Comparison of ENCODE assay signal across 8 mouse cellular contexts in genomic region chr1:138191689-138192508, GRCm38 (mm10). TPM values are rescaled to one million over a fixed set of nuclear protein-coding genes. Genes with fewer than 3 reads are reported as not detected.
A peak's percentile ranks its signal among the peaks of the same experiment; 100 is the strongest.
DNase-seq lines count a peak whose midpoint lies in the region; ATAC-seq lines count a peak whose summit lies in the region.

No protein-coding gene starts in this region.

- H3K4me1 ChIP-seq in limb, embryonic 10.5 days, result peaks cover 12% of the 10 kb centered on the region
- H3K4me1 ChIP-seq in hindbrain, embryonic 11.5 days (replicated peaks; ENCODE audit: control insufficient read depth, insufficient read depth, low read length), result no peaks in the 10 kb centered on the region

- no peaks in the 10 kb centered on the region for H3K36me3 ChIP-seq in limb, embryonic 10.5 days
- H3K36me3 ChIP-seq in hindbrain, embryonic 11.5 days (ENCODE audit: control insufficient read depth, insufficient read depth, low read length), result no peaks in the 10 kb centered on the region

- peak; percentile 25; the same call in 1 of the 2 replicates for ATAC-seq in erythroid progenitor cell, adult 5-6 weeks (replicated peaks; ENCODE audit: low FRiP score, poor library complexity, severe bottlenecking)
- ATAC-seq in hindbrain, embryonic 11.5 days (ENCODE audit: low FRiP score), result no peak

- H3K4me2 ChIP-seq in hindbrain, embryonic 11.5 days (replicated peaks; ENCODE audit: low read depth, low read length), result no peak overlapping the region

- peak overlapping the region; percentile 67 for H3K27ac ChIP-seq in limb, embryonic 10.5 days
- no peak overlapping the region for H3K27ac ChIP-seq in hindbrain, embryonic 11.5 days (ENCODE audit: low read depth, low read length)

- no peaks in the 10 kb centered on the region for H3K9me3 ChIP-seq in limb, embryonic 10.5 days (replicated peaks)
- H3K9me3 ChIP-seq in hindbrain, embryonic 11.5 days (ENCODE audit: control insufficient read depth, low read length), result no peaks in the 10 kb centered on the region

- DNase-seq in layer of hippocampus, adult 11-12 months (ENCODE audit: low spot score), result peak; percentile 15
- no peak for DNase-seq in layer of hippocampus, postnatal 14 days (ENCODE audit: low spot score in 2 of 2)
- DNase-seq in limb, embryonic 10.5 days (ENCODE audit: low spot score), result no peak
- DNase-seq in monocyte, adult 2 months (ENCODE audit: low read depth in 1 of 2, low spot score in 2 of 2), result peak; percentile 61 to 65
- DNase-seq in ovary, postnatal 14 days (ENCODE audit: low spot score), result no peak
- no peak for DNase-seq in ovary, adult 18-20 months (ENCODE audit: low spot score)
- no peak for DNase-seq in hindbrain, embryonic 11.5 days (ENCODE audit: low spot score)

- no peak overlapping the region for H3K4me3 ChIP-seq in limb, embryonic 10.5 days
- no peak overlapping the region for H3K4me3 ChIP-seq in hindbrain, embryonic 11.5 days (ENCODE audit: low read depth, low read length)

- no peaks in the 10 kb centered on the region for H3K27me3 ChIP-seq in limb, embryonic 10.5 days (ENCODE audit: low read depth, poor library complexity, severe bottlenecking)
- no peaks in the 10 kb centered on the region for H3K27me3 ChIP-seq in hindbrain, embryonic 11.5 days (ENCODE audit: control insufficient read depth, insufficient read depth, low read length)

- no peak overlapping the region for H3K9ac ChIP-seq in hindbrain, embryonic 11.5 days (ENCODE audit: low read depth, low read length)

- WGBS in limb, embryonic 10.5 days, result 88% methylated on average over 8 of the region's 8 CpGs
- WGBS in hindbrain, embryonic 11.5 days, result 84% methylated on average over 8 of the region's 8 CpGs

RNA-seq across cellular contexts. Expression of gene Ptprc, which starts 16.4 kb away (rescaled TPM):
- 1 to 10 TPM; 2.0 to 2.6 TPM for total RNA-seq in layer of hippocampus, postnatal 14 days (2021)
- 101 and 117 TPM in 2 replicates for total RNA-seq in erythroid progenitor cell, adult 5-6 weeks (2015; ENCODE audit: low replicate concordance)
- 55.3 and 66.4 TPM in 2 replicates for total RNA-seq in erythroid progenitor cell, adult 5-6 weeks (2017; ENCODE audit: low replicate concordance)
- 0.64 and 0.96 TPM in 2 replicates for polyA plus RNA-seq in limb, embryonic 10.5 days (2016; fragmentation: Nextera tagmentation; extraction: Ambion mirVana)
- 1.7 and 2.2 TPM in 2 replicates for polyA plus RNA-seq in hindbrain, embryonic 11.5 days (2014; fragmentation: Nextera tagmentation; extraction: Ambion mirVana)

Comparison
In these comparisons a context has a peak if more than half of its experiments do, and no peak if none do; other contexts are left out.
1. DNase-seq: peak in layer of hippocampus, adult 11-12 months (single experiment) and monocyte, adult 2 months (2 of 2); none in layer of hippocampus, postnatal 14 days (0 of 2), limb, embryonic 10.5 days (single experiment), ovary, postnatal 14 days (single experiment), ovary, adult 18-20 months (single experiment) and hindbrain, embryonic 11.5 days (single experiment).
2. RNA of gene Ptprc, which starts 16.4 kb away (total RNA-seq): 55.3 to 117 TPM in erythroid progenitor cell, adult 5-6 weeks; 2.0 to 2.6 TPM in layer of hippocampus, postnatal 14 days; every median in the first group is over 10 times any median in the second.